Mouse (Mus musculus): ENCODE measurements around the gene Efhc1.

- TF ChIP-seq POLR2A (IDR thresholded peaks at IDR 0.05; ENCODE audit: borderline replicate concordance, low read depth, low read length) (no peak), CTCF (IDR thresholded peaks at IDR 0.05; ENCODE audit: low read depth, low read length) (no peak)
These were observed 56.7 kb downstream of the Efhc1 start for GRCm38 (mm10) chr1:21007941-21008701.
